Mouse (Mus musculus) CH12.LX (cell line): ENCODE measurements around the gene Arhgef19. TPM values are rescaled to one million over a fixed set of nuclear protein-coding genes. Genes with fewer than 3 reads are reported as not detected.

ENCODE experiments used
- DNase-seq: peaks from one replicate; pipeline ENCODE4 v3.0.0-alpha.2; 2013; ENCODE audit errors: extremely low read depth
- H3K27ac ChIP-seq: 2 replicates; pipeline ENCODE4 v1.5.1; 2012; ENCODE audit warnings: low read depth, mild to moderate bottlenecking, control low read depth, moderate library complexity; ENCODE audit not compliant: insufficient read depth
- H3K27me3 ChIP-seq: replicated peaks from 2 replicates; pipeline ENCODE3; 2012; ENCODE audit warnings: inconsistent platforms
- H3K36me3 ChIP-seq, 2 experiments: replicated peaks in 1 of 2; 2 replicates each; pipeline versions ENCODE3 to v1.6.1; 2012; ENCODE audit warnings: inconsistent platforms in 1 of 2, low read length in 1 of 2, mild to moderate bottlenecking in 1 of 2, mixed read lengths in 1 of 2, moderate library complexity in 1 of 2; ENCODE audit not compliant: control insufficient read depth in 1 of 2, insufficient read depth in 1 of 2
- H3K4me1 ChIP-seq, 2 experiments: 2 replicates each; pipeline ENCODE4 v1.6.1; 2012; ENCODE audit warnings: inconsistent platforms in 1 of 2, moderate library complexity in 1 of 2; ENCODE audit not compliant: insufficient read depth in 2 of 2, control insufficient read depth in 1 of 2
- H3K4me2 ChIP-seq: 2 replicates; pipeline ENCODE4 v1.6.1; 2012; ENCODE audit warnings: low read depth, mild to moderate bottlenecking, control low read depth; ENCODE audit not compliant: poor library complexity, insufficient read depth, severe bottlenecking
- H3K4me3 ChIP-seq, 3 experiments: fragments of 150-350 bp in 1 of 3; sonication (generic) in 1 of 3; replicated peaks in 1 of 3; 2 replicates each; pipeline versions ENCODE3 to v1.5.1; 2011 to 2012; ENCODE audit warnings: low read depth in 2 of 3, low read length in 2 of 3, mild to moderate bottlenecking in 2 of 3, moderate library complexity in 2 of 3, control low read depth in 1 of 3, improper control_type of control experiment in 1 of 3, inconsistent platforms in 1 of 3, mixed read lengths in 1 of 3; ENCODE audit not compliant: poor library complexity in 1 of 3
- H3K79me2 ChIP-seq: replicated peaks from 2 replicates; pipeline ENCODE4 v1.6.1; 2012; ENCODE audit warnings: mild to moderate bottlenecking, moderate library complexity; ENCODE audit not compliant: control insufficient read depth, poor library complexity, insufficient read depth, severe bottlenecking; ENCODE audit errors: extremely low read depth
- H3K9ac ChIP-seq: 2 replicates; pipeline ENCODE4 v1.6.1; 2012; ENCODE audit warnings: low read depth, mild to moderate bottlenecking, control low read depth, moderate library complexity; ENCODE audit not compliant: insufficient read depth
- H3K9me3 ChIP-seq: replicated peaks from 2 replicates; pipeline ENCODE3; 2012; ENCODE audit warnings: low read length, inconsistent platforms, mixed read lengths
- BHLHE40 ChIP-seq: IDR thresholded peaks from 2 replicates; pipeline ENCODE4 v1.6.1; 2011; ENCODE audit warnings: mild to moderate bottlenecking, low read depth, low read length, improper control_type of control experiment
- CHD1 ChIP-seq: IDR thresholded peaks from 2 replicates; pipeline ENCODE4 v1.6.1; 2012; ENCODE audit warnings: low read depth, low read length, improper control_type of control experiment, inconsistent platforms
- CHD2 ChIP-seq: IDR thresholded peaks from 2 replicates; pipeline ENCODE4 v1.6.1; 2011; ENCODE audit warnings: low read length, improper control_type of control experiment
- CTCF ChIP-seq, 2 experiments: IDR thresholded peaks in 1 of 2; conservative IDR thresholded peaks in 1 of 2; 2 replicates each; pipeline ENCODE4 v1.5.1; 2011 to 2012; ENCODE audit warnings: low read depth in 2 of 2, low read length in 2 of 2, improper control_type of control experiment in 1 of 2, inconsistent platforms in 1 of 2, mild to moderate bottlenecking in 1 of 2, moderate library complexity in 1 of 2
- E2F4 ChIP-seq: IDR thresholded peaks from 2 replicates; pipeline ENCODE4 v1.6.1; 2011; ENCODE audit warnings: low read depth, low read length, improper control_type of control experiment; ENCODE audit not compliant: insufficient replicate concordance
- ETS1 ChIP-seq: conservative IDR thresholded peaks from 2 replicates; pipeline ENCODE4 v1.6.1; 2012; ENCODE audit warnings: low read depth, mild to moderate bottlenecking, inconsistent platforms, low read length, improper control_type of control experiment, moderate library complexity
- IRF4 ChIP-seq: IDR thresholded peaks from 2 replicates; pipeline ENCODE4 v1.6.1; 2014; ENCODE audit warnings: low read depth, mild to moderate bottlenecking, inconsistent platforms, low read length, improper control_type of control experiment
- JUN ChIP-seq: IDR thresholded peaks from 2 replicates; pipeline ENCODE4 v1.6.1; 2011; ENCODE audit warnings: low read depth, mild to moderate bottlenecking, low read length, improper control_type of control experiment, moderate library complexity; ENCODE audit not compliant: insufficient read depth
- JUND ChIP-seq: conservative IDR thresholded peaks from 2 replicates; pipeline ENCODE4 v1.6.1; 2011; ENCODE audit warnings: low read depth, low read length, improper control_type of control experiment
- KAT2A ChIP-seq: IDR thresholded peaks from 2 replicates; pipeline ENCODE4 v1.6.1; 2012; ENCODE audit warnings: low read length, improper control_type of control experiment, inconsistent platforms; ENCODE audit not compliant: insufficient replicate concordance
- MAX ChIP-seq: IDR thresholded peaks from 2 replicates; pipeline ENCODE4 v1.6.1; 2011; ENCODE audit warnings: low read length, improper control_type of control experiment
- MYC ChIP-seq: IDR thresholded peaks from 2 replicates; pipeline ENCODE4 v1.6.1; 2011; ENCODE audit warnings: low read depth, mild to moderate bottlenecking, improper control_type of control experiment, low read length
- POLR2A ChIP-seq: IDR thresholded peaks from 2 replicates; pipeline ENCODE4 v1.6.1; 2011; ENCODE audit warnings: low read depth, mild to moderate bottlenecking, improper control_type of control experiment, low read length
- POLR2AphosphoS2 ChIP-seq: IDR thresholded peaks from 2 replicates; pipeline ENCODE4 v1.6.1; 2011; ENCODE audit warnings: low read depth, low read length, improper control_type of control experiment
- RCOR1 ChIP-seq: conservative IDR thresholded peaks from 2 replicates; pipeline ENCODE4 v1.6.1; 2012; ENCODE audit warnings: low read depth, mild to moderate bottlenecking, inconsistent platforms, low read length, improper control_type of control experiment
- SIN3A ChIP-seq: IDR thresholded peaks from 2 replicates; pipeline ENCODE4 v1.6.1; 2012; ENCODE audit warnings: low read length, improper control_type of control experiment, inconsistent platforms
- SMC3 ChIP-seq: IDR thresholded peaks from 2 replicates; pipeline ENCODE4 v1.6.1; 2011; ENCODE audit warnings: low read depth, low read length, improper control_type of control experiment
- TBP ChIP-seq: conservative IDR thresholded peaks from 2 replicates; pipeline ENCODE4 v1.6.1; 2011; ENCODE audit warnings: low read depth, low read length, improper control_type of control experiment
- TCF12 ChIP-seq: IDR thresholded peaks from 2 replicates; pipeline ENCODE4 v1.6.1; 2014; ENCODE audit warnings: low read depth, mild to moderate bottlenecking, inconsistent platforms, low read length, improper control_type of control experiment
- UBTF ChIP-seq: IDR thresholded peaks from 2 replicates; pipeline ENCODE4 v1.6.1; 2012; ENCODE audit warnings: low read depth, mild to moderate bottlenecking, inconsistent platforms, low read length, improper control_type of control experiment, moderate library complexity
- ZC3H11A ChIP-seq: IDR thresholded peaks from 2 replicates; pipeline ENCODE4 v1.6.1; 2012; ENCODE audit warnings: low read depth, mild to moderate bottlenecking, inconsistent platforms, low read length, improper control_type of control experiment
- ZKSCAN1 ChIP-seq: IDR thresholded peaks from 2 replicates; pipeline ENCODE4 v1.6.1; 2012; ENCODE audit warnings: low read depth, inconsistent platforms, low read length, improper control_type of control experiment, borderline replicate concordance
- ZMIZ1 ChIP-seq: IDR thresholded peaks from 2 replicates; pipeline ENCODE4 v1.6.1; 2012; ENCODE audit warnings: low read depth, mild to moderate bottlenecking, inconsistent platforms, low read length, improper control_type of control experiment
- ZNF384 ChIP-seq: IDR thresholded peaks from 2 replicates; pipeline ENCODE4 v1.6.1; 2012; ENCODE audit warnings: low read depth, low read length, improper control_type of control experiment, inconsistent platforms
- dilution Hi-C: fragments of 300-500 bp; cut with MboI; formaldehyde crosslinking; loops from 2 replicates; pipeline ENCODE4 v1.14.3; 2020; ENCODE audit warnings: low sequenced_read_pairs; ENCODE audit not compliant: extremely low pct_unique_long_range_greater_than_20kb, extremely low pct_ligation_motif_present
- in situ Hi-C: fragments of 300-500 bp; cut with MboI; formaldehyde crosslinking; loops from 3 replicates; pipeline ENCODE4 v1.14.3; 2019; ENCODE audit warnings: low sequenced_read_pairs, low pct_ligation_motif_present, low pct_unique_long_range_greater_than_20kb, mixed read lengths
- polyA plus RNA-seq: library from polyadenylated mRNA; unstranded; fragments of >175 nt; gene quantifications from 2 replicates; pipeline ENCODE4 v1.2.1, GENCODE M21; 2012; ENCODE audit warnings: low read depth; ENCODE audit not compliant: insufficient read length
- total RNA-seq, 2 experiments: library from RNA; depleted of rRNA; stranded (reverse); fragments of 300-350 nt in 1 of 2; fragments of >200 nt in 1 of 2; gene quantifications; 2 replicates each; pipeline ENCODE4 v1.2.3; 2012 to 2014

Arhgef19 gene
- total and polyA plus RNA-seq, 3 experiments, result 0.19 to 0.21 TPM; not detected in 1

DNA sequence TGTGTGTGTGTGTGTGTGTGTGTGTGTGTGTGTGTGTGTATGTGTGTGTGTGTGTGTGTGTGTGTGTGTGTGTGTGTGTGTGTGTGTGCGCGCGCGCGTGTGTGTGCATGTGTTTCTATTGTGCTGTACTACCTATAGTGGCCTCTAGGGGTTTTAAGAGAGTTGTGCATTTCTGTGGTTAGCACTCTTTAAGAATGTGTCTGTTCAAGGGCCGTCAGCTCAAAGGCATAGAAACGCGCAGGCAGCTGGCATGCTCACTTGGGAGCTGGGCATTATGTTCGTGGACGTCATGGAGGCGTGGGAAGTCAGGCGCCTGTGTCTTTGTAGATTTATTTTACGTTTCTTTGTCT, 41.6 kb upstream of the Arhgef19 start:
- in situ Hi-C loops, result no loop called here
- H3K4me1 ChIP-seq, result peaks cover 8 to 25% of the 10 kb centered on the region in 2 experiments
- H3K79me2 ChIP-seq, result no peaks in the 10 kb centered on the region
- H3K9me3 ChIP-seq, result peaks cover 6% of the 10 kb centered on the region
- no peak overlapping the region for H3K4me3 ChIP-seq
- dilution Hi-C loops, result no loop called here
- no peak for DNase-seq
- H3K36me3 ChIP-seq, result peaks cover 52 to 93% of the 10 kb centered on the region in 2 experiments
- H3K9ac ChIP-seq, result no peak overlapping the region
- H3K27me3 ChIP-seq, result no peaks in the 10 kb centered on the region
- no peak overlapping the region for H3K27ac ChIP-seq
- H3K4me2 ChIP-seq, result no peak overlapping the region
- TF ChIP-seq ZNF384 (no peak), CHD1 (no peak), CTCF (conservative IDR thresholded peaks at IDR 0.05 in 1 of 2, IDR thresholded peaks at IDR 0.05 in 1 of 2; ENCODE audit: low read depth in 2 of 2, low read length in 2 of 2) (0 out of 4 replicates have a peak, but pooled peaks of 1 of the 2 experiments have one; percentile 2)

DNA sequence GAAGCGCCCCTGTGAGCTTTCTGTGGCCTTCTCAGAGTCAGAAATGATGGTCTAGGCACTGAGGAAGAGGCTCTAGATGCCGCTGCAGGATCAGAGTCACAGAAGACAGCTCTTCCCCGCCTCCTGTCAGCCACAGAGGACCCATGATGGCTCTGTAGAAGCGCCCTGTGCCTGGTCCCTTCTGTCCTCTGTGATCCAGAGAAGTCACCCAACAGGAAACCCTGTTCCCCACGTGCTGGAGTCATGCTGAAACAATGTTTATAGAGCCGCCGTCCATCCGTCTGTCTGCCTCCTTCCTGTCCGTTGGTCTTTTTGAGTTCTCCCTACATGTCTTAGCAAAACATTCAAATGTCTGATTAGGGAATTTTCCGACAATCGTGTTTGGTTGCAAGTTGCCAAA, 38.4 kb upstream of the Arhgef19 start:
- TF ChIP-seq ETS1 (no peak), RCOR1 (no peak), UBTF (no peak), TBP (no peak), CHD1 (no peak), ZMIZ1 (no peak), ZC3H11A (no peak), POLR2A (no peak), ZKSCAN1 (no peak)
- H3K9me3 ChIP-seq, result peaks cover 6% of the 10 kb centered on the region
- dilution Hi-C loops, result no loop called here
- H3K9ac ChIP-seq, result no peak overlapping the region
- no peak overlapping the region for H3K4me2 ChIP-seq
- H3K27me3 ChIP-seq, result no peaks in the 10 kb centered on the region
- DNase-seq, result no peak
- peaks cover 9 to 28% of the 10 kb centered on the region in 2 experiments for H3K4me1 ChIP-seq
- peaks cover 46 to 93% of the 10 kb centered on the region in 2 experiments for H3K36me3 ChIP-seq
- in situ Hi-C loops, result no loop called here
- no peaks in the 10 kb centered on the region for H3K79me2 ChIP-seq
- H3K27ac ChIP-seq, result no peak overlapping the region
- no peak overlapping the region for H3K4me3 ChIP-seq

DNA sequence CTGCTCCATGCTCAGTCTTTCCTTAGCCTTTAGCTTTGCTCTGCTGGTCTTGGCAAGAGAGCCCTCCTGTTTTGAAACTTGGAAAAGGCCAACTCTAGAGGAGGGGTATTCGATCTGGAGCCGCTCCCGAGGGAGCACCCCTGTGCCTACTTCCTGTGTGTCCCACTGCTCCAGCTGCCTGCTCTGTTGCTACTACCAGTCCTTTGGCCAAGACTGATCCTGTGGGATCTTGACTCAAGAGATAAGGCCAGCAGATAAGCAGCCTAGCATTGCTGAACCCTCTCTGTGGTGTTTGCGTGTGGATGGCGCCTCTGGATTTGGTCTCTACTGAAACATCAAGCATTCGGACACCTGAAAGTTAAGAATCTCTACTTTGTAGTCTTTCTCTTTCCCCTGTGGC, 37.1 kb upstream of the Arhgef19 start:
- TF ChIP-seq UBTF (no peak), SMC3 (no peak), JUND (no peak), E2F4 (no peak), JUN (no peak), SIN3A (no peak), ZNF384 (no peak), TCF12 (no peak), MAX (no peak), POLR2AphosphoS2 (no peak), CHD2 (no peak), IRF4 (no peak), ETS1 (no peak), CHD1 (no peak), KAT2A (no peak), ZKSCAN1 (no peak), MYC (no peak), BHLHE40 (no peak)
- TF ChIP-seq, all 38 proteins: peak for 0
- H3K9me3 ChIP-seq, result peaks cover 2% of the 10 kb centered on the region
- H3K36me3 ChIP-seq, result peaks cover 40 to 94% of the 10 kb centered on the region in 2 experiments
- no peaks in the 10 kb centered on the region for H3K27me3 ChIP-seq
- H3K79me2 ChIP-seq, result no peaks in the 10 kb centered on the region
- DNase-seq, result no peak
- no peak overlapping the region for H3K27ac ChIP-seq
- in situ Hi-C loops, result no loop called here
- H3K9ac ChIP-seq, result no peak overlapping the region
- no peak overlapping the region for H3K4me2 ChIP-seq
- H3K4me3 ChIP-seq, result no peak overlapping the region
- peaks cover 9 to 28% of the 10 kb centered on the region in 2 experiments for H3K4me1 ChIP-seq
- dilution Hi-C loops, result no loop called here
